Mouse (Mus musculus) adrenal gland, postnatal 4 days (tissue): ENCODE measurements around the gene Marc2. TPM values are rescaled to one million over a fixed set of nuclear protein-coding genes. Genes with fewer than 3 reads are reported as not detected.

Experiments used
- DNase-seq, 2 experiments: peaks; one replicate each; pipeline ENCODE4 v3.0.0; 2021 to 2022; ENCODE audit warnings: low spot score in 2 of 2, mixed read lengths in 2 of 2
- total RNA-seq, 2 experiments: library from RNA; stranded (reverse); gene quantifications; 2 replicates each; pipeline ENCODE4 v1.2.3; 2021

Marc2 gene
- total RNA-seq, 2 experiments from 2014 or later = 259 to 308 TPM

DNA sequence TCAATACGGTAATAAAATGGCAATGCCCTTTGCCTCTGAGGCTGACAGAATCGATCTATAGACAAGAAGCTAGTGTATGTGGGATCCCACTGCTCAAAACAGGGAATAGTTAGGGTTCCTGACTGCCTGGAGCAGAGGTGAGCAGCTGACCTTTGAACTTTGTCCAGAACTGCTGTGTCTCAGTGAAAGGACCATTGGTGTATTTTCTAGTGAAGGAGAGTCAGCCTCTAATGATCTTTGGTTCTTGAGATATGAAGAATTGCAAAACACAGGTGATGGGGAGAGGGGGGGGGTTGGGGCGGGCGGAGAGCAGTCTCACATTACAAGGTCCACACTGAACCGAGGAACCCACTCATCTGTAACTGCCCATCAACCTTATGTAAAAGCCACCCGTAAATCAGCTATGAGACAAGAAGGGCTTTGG lies 36.7 kb downstream of the Marc2 start:
- DNase-seq = no peak

DNA sequence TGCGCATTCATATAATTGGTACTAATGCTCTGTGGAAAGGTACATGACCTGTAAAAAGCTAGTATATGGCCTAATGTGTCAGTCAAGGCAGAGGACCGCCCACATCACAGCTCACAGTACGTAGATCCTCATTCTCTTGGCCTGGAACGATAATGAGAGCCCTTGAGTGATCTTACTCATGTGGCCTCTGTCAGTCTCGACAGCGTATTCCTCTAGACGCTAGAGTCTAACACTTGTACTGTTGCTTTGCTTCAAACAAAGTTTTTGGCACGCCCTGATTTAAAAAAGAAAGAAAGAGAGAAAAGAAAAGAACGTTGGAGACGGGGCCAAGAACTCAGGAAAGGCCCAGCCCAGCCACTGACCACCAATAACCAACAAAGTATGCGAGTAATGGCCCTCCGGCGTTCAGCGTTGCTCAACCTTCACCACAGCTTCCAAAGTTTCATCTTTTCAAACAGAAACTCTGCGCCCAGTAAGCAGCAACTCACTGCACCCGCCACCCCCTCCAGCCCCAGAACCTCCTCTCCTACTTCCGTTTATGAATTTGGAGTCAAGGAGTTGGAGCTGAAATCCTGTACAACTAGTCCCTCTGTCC lies 37.7 kb downstream of the Marc2 start:
- DNase-seq = no peak

DNA sequence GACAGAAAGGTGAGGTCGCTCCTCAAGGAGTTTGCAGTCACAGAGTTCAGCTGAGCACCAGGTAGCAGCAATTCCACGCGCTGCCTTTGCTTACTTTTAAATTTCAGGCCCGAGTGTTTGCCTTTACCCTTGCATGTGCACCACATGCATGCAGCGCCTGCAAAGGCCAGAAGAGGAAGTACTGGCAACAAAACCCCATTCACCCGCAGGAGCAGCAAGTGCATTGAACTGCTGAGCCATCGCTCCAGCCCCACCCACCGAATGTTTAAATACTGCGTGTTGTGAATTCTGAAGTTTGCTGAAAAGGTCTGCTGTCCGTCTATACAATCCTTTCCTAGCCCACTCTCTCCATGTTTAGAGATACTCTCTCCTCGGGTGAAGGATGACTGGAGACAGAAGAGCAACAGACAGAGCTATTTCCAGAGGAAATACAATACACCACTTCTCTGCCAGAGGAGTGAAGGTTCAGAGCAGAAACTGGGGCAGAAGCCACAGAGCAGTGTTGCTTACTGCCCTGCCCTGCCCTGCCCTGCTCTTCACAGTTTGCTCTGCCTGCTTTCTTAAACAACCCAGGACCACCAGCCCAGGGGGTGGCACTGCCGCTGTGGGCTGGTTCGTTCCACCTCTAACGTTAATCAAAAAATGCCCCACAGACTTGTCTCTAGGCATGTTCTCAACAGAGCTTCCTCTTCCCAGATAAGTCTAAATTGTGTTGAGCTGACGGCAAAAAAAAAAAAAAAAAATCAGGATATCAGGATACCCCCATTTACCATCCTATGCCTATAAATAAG lies 38.4 kb downstream of the Marc2 start:
- DNase-seq = no peak

DNA sequence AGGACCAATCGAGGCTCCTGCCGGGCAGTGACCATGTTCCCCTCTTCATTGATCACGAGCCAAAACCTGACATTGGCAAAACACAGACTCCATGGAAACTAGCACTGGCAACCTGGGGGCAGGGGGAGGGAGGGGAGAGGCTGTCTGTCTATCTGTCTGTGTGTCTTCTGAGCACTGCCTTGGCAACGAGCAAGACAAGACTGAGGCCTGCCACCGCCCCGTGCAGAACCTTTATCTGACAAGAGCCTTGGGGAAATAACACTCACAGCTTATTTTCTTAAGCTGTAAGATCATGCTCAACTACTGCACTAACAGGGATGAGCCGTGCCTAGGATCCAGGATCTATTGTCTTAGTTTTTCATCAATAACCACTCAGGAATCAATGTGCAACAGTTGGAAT lies 39.1 kb downstream of the Marc2 start:
- no peak for DNase-seq

DNA sequence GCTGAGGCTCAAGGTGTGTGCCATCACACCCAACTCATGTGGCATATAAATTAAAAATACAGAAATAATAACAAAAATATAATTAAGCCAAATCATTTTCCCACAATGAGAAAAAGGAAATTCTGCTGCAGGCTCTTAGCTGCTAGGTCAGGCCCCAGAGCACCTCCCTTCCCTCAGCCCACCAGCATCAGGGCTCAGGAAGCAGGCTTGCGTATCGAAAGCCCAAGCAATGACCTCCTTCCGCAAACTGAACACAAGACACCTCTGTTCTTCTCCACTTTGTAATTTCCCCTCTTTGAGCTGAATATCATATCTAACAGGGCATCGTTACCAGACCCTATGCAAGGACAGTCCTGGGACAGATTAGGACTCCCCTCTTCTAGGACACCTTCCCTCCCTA lies 40.5 kb downstream of the Marc2 start:
- no peak for DNase-seq

DNA sequence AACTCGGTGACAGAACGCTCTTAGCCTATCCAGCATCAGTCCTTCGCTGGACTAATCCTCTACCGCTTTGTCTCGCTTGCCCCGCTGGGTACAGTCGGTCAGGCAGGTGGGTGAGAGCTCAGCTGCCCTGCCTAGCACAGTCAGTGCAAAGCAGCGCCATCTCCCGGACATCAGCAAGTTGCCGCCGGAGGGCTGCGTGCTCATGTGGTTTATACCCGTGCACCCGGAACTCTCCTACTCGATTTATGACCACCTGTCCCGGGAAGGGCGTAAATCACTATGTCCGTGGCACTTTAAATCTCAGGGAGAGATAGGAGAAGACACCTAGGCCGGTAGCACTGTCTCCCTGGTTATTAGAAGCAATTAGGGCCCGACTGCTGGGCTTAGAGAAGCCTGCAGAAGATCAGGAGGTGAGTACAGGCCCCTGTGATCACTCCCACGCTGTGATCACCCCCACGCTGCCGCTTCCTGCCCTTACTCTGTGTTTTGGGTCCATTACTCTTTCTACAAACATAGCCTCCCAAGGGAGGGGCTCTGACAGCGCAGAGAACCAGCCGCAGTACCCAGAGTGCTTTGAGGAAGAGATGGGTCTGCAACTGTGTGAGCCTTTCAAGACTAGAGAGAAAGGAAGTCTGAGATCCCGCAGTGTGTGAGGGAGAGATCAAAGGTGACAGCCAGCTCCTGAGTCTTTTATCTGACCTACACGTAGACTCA lies 52.9 kb downstream of the Marc2 start:
- DNase-seq = peak; percentile 14 to 30

DNA sequence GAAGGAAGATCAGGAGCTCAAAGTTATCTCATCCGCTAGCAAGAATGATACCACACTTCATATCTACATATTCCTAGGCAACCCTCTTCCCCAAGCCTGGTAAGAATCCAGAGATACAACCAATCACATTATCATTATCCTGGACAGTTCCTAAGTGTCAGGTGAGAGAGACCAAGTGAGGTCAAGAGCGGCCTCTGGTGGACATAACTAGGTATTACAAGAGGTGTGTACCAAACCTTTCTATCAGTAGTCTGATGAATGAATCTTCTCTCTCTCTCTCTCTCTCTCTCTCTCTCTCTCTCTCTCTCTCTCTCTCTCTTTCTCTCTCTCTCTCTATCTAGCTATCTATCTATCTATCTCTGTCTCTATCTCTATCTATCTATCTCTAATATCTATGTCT lies 55.1 kb downstream of the Marc2 start:
- no peak for DNase-seq

DNA sequence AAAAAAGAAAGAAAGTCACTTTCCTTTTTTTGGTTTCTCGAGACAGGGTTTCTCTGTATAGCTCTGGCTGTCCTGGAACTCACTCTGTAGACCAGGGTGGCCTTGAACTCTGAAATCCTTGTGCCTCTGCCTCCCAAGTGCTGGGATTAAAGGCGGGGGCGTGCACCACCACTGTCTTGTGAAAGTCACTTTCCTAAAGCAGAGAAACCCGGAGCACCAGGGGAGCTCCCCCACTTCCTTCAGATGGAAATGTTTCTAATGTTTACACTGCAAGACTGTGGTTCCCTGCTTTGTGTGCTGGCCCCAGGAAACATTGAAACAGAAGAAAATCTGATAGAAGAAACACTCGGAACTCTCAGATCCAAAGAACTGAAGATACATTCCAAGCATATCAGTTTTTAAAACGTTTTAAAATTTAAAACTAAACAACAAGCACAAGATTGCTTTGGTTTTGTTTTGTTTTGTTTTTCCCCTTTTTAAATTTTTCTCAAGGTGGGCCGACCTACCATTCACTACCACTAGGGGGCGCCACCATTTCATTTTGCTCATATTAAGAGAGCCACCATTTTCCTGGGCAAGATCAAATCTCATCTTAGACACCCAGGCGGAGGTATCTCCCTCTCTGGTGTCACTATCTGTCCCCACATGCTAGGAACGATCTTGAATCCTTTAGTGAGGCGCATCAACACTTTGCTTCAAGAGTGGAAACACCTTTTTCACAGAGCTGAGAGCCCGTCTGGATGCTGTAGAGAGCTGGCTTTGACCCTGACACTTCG lies 59.7 kb downstream of the Marc2 start:
- DNase-seq = no peak

DNA sequence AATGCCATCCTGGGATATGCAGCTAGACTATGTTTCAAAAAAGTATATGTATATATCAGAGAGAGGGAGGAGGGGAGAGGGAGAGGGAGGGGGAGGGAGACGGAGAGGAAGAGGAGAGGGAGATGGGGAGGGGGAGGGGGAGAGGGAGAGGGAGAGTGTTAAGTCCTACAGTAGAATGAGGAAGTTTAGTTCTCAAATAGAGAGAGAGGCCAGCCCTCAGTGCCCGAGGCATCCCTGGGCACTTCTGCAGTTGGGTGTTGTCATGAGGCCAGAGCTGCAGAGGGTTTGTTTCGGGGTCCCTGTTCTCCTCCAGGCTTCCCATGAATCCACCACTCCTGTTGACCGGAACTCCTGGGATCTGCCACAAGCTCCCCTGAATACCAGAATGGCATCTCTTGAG lies 62.6 kb downstream of the Marc2 start:
- no peak for DNase-seq

DNA sequence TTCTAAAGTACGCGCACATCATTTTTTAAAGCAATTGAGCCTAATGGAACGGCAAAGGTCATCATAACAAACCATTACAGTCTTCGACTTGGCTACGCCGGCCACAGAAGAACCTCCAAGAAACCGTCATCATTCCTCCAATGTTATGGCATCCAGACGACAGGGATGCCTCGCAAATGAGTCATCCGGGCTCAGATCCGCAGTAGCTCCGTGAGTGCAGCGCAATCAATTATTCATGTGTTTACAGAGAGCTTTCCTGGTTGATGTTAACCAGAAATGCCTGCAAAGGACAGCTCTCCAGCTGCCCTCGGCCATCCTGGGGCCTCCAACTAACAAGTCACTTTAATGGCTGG lies 64.1 kb downstream of the Marc2 start:
- no peak for DNase-seq

DNA sequence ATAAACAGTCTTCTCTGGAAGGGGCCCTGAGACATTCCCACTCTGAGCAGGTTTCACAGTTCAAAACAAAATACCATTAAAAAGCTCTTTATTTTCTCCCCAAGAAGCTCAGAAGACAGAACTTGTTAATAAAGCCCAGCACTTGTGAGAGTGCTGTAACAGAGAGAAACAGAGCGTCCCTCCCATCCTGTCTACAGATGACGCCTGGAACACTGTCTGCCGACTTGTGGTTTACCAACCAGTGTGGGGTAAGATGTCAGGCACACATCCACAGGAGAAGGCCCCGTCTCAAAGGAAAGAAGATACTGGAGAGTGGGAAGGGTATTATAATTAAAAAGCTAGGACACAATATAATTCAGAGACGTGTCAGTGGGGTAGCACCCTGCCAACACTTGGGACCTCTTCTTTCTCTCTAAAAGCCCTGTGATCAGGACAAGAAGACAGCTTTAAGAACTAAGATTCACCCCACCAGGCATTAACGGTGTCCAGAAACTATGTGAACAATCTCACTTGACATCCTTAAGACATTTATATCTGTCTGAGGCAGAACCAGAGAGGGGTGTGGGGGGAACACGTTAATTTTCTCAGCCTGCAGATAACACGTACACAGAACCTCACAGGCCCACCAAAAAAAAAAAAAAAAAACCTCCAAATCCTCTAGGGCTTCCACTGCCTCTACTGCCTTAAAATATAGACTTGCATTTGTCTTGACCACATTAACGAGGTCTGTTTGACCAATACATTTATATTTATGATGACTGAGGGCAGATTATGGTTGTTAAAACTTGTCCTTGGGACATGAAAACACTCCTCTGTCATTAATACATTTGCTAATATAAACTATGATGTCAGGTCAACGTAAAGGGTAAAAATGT lies 64.7 kb downstream of the Marc2 start:
- no peak for DNase-seq

DNA sequence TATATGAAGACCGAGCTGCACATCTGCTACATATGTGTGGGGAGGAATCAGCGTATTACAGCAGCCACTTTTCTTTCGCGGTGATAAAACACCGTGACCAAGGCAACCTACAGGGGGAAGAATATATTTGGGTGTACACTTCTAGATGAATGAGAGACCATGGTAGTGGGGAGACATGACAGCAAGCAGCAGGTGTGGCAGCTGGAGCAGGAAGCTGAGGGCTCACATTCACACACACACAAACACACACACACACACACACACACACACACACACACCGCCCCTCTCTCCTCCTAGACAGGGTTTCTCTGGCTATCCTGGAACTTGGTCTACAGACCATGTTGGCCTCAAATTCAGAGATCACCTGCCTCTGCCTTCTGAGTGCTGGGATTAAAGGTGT lies 68.1 kb downstream of the Marc2 start:
- no peak for DNase-seq

DNA sequence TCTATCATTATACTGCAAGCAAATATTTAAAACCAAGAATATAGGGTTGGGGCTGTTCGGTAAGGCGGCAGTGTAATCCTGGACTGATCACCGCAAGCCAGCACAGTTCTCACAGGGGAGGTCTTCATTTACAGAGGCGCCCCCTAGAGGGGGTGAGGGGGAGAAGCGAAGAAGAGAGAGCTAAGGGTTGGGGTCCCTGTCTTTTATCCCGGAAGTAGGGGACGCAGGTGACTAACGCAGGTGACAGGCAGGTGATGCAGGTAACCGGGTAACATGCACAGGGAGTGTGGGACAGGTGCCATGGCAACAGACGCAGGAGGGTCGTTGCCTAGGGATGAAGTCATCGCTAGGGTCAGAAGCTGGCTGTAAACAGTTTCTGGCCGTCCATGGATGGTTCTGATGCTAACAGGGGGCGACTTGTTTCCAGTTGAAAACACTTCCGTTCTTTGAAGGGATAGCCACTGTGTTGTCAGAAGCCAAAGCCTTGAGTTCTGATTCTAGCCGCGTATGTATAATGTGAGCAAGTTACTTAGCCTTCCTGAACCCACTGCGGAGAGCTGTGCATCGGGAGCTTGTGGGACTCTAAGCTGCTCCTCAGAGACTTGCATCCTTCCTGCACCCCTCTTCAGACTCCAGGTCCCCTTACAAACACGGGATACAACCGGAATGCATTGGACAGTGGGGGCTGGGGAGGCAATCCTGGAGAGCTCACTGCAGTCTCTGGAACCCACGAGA lies 69.0 kb downstream of the Marc2 start:
- no peak for DNase-seq

DNA sequence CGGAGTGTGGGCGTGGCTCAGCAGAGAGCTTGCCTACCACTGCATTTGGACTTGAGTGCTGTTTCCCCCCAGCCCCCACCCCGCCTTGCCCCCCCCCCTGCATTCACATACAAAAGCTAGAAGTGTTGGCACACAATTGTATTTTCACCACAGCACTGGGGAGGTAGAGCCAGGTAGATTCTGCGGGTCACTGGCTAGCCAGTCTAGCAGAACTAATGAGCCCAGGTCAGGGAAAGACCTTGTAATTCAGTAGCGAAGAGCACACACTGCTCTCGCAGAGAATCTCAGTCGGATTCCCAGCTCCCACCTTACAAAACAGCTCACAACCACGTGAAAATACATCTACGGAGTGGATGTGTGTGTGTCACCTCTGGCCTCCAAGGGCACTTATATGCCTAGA lies 71.0 kb downstream of the Marc2 start:
- DNase-seq = no peak

DNA sequence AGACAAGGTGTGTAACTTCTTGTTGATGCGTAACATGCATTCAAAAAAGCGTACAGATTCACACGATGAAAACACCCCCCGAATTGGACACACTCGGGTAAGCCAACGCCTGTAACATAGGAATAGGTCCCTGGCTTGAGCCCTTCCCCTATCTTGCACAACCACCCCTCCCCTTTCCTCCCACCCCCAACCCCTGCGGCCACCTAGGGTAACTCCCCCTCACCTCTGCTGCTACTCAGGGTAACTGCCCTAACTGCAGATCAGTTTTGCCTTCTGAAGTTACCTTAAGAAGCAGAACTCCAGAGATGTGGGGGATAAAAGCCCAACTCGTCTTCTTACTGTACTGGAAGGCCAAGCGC lies 74.4 kb downstream of the Marc2 start:
- no peak for DNase-seq

DNA sequence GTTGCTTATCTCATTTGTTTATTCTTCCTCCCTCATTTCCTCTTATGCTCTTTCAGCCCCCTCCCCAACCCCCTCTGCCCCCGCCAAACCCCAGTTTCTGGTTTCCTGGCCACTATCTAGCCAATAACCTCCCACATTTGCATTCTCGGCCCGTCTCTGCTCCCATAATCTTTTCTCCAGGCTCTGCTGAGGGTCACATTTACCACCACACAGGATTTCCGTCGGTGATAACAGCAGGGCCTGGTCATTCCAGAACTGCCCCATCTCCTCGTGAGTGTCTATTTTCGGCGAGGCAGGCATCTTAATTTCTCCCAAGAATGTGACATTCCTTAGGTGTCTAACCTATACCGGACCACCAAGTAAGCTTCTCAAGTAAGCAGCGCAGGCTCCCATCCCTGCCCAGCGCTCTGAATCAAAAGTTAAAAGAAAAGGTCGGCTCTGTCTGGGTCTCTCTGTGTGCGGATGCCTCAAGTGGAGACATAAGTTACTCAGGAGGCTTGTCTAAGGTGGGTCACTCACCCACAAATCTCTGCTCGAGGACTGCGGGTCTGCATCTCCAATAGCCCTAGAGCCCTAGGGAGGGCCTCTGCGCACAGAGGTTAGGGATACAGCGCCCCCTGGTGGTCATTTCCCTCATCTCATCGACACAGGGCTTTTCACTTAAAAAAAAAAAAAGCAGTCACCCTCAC lies 74.9 kb downstream of the Marc2 start:
- peak; percentile 52 to 68 for DNase-seq

DNA sequence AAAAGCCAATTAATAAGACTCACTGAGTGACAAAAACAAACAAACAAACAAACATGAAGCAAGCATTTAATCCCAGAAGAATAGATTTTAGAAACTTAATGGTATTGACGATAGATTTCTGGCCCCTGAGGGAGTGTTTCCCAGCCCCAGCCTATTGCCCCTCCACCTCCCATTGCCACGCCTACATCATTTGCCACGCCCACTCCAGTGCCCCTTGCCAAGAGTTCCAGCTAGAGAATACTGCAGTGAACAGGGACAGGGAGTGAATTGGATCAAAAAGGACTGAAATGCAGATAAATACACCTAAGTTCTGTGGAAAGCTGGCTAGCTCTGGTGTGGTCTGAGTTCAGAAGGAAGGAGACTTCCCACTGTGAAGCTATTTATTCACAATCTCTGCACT lies 82.4 kb downstream of the Marc2 start:
- no peak for DNase-seq
